Mouse (Mus musculus): ENCODE measurements around the gene Krtap6-5.
"Not testable (repeated sequence)": the region's sequence is repeated elsewhere in the genome, so short reads cannot be mapped to it uniquely, and the experiment has no call there.

Krtap6-5 gene

DNA sequence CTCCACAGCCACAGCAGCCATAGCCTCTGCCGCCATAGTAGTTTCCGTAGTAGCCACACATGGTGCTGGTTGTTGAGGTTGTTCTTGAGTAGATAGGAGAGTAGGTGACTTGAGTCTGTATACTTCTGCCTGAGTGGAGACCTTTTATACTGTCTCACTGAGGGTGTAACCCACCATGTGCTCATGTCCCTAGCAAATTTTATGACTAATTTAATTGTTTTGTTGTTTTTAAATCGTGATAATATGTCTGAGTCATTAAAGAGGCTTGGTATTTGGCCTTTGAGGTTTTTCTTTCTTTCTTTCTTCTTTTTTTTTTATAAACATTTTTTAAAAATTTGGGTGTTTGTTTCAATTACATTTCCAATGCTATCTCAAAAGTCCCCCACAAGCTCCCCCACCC, at the start of gene Krtap6-5:
Gene Krtap6-5 (minus strand): TSS at position 101 of the 400 bp plus-strand sequence.
- DNase-seq: no peak

DNA sequence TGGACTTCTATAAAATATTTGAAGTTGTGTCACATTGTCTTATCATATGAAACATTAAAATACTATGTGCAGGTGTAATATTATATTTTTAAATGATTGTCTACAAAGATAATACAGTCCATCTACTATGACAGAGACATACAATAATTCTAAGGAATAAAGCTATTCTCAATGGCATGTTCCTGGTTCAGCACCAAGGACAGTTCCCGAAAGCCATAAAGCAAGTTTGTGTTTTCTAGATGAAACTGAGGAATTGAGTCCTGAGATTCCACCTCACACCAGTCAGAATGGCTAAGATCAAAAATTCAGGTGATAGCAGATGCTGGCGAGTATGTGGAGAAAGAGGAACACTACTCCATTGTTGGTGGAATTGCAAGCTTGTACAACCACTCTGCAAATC, 23.4 kb upstream of the Krtap6-5 start:
- DNase-seq: not testable (repeated sequence)

DNA sequence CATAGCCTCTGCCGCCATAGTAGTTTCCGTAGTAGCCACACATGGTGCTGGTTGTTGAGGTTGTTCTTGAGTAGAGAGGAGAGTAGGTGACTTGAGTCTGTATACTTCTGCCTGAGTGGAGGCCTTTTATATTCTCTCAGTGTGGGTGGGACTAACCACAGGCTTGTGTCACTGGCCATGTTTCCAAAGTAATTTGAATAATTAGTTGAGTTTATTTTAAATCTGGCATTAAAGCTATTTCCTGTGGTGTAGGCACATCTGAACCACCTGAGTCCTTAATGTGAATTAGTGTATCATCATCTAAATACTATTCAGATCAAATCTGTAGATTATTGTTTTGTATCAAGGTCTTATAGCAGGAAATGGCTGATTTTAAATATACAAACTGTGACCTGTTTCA, 16.2 kb upstream of the Krtap6-5 start, which contains the start of gene 1110025L11Rik:
Gene 1110025L11Rik (minus strand): TSS at position 101 of the 400 bp plus-strand sequence.
- not testable (repeated sequence) for DNase-seq

DNA sequence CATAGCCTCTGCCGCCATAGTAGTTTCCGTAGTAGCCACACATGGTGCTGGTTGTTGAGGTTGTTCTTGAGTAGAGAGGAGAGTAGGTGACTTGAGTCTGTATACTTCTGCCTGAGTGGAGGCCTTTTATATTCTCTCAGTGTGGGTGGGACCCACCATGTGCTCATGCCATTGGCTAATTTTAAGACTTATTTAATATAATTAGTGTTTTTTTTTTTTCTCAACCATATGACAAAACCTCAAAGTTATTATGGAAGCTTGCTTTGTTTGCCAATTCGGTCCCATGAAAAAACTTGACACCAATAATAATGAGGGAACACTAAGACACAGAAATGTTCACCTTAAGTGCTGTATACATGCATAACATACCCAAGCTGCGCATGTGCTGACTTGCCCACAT, 6.3 kb downstream of the Krtap6-5 start, which contains the start of gene Gm10228:
Gene Gm10228 (minus strand): TSS at position 101 of the 400 bp plus-strand sequence.
- DNase-seq: not testable (repeated sequence)

DNA sequence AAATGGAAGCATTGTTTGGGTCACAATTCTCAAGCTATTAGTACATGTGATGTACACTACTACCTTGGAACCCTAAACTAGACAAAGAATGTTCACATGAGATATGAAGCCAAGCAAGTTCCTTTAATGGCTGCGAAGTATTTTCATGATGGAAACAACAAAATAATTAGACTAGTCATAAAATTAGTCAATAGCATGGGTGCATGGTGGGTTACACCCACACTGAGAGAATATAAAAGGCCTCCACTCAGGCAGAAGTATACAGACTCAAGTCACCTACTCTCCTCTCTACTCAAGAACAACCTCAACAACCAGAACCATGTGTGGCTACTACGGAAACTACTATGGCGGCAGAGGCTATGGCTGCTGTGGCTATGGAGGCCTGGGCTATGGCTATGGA, 16.3 kb downstream of the Krtap6-5 start, which contains the start of gene Krtap6-1:
Gene Krtap6-1 (plus strand): TSS at position 301 of the 400 bp plus-strand sequence.
- not testable (repeated sequence) for DNase-seq

DNA sequence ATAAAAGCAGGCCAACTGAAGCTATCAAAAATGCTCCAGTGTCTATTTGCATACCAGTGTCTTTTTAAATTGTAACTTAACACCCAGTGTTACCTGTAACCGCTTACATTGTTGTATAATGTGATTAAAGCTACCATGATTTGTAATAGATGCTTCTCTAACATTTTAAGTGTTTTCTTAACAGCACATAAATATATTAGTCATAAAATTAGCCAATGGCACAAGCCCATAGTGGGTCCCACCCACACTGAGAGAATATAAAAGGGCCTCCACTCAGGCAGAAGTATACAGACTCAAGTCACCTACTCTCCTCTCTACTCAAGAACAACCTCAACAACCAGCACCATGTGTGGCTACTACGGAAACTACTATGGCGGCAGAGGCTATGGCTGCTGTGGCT, 32.7 kb downstream of the Krtap6-5 start, which contains the start of gene Gm10229:
Gene Gm10229 (plus strand): TSS at position 301 of the 400 bp plus-strand sequence.
- not testable (repeated sequence) for DNase-seq

DNA sequence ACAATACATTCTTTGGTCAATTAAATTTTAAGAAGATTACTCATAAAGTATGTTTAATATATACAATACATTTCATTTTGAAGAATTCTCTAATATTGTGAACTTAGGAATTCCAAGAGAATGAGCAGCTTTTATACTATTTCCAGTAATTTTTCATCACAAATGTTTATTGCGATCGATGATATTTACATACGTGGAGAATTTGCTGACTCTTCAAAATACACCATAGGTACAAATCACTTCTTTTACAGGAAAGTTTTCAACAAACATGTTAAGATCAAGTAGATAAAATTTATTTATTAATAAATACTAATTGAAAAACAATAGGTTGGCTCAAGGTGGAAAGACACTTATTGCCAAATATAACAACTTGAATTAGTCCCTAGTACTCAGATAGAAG, 33.7 kb downstream of the Krtap6-5 start:
- DNase-seq: no peak

DNA sequence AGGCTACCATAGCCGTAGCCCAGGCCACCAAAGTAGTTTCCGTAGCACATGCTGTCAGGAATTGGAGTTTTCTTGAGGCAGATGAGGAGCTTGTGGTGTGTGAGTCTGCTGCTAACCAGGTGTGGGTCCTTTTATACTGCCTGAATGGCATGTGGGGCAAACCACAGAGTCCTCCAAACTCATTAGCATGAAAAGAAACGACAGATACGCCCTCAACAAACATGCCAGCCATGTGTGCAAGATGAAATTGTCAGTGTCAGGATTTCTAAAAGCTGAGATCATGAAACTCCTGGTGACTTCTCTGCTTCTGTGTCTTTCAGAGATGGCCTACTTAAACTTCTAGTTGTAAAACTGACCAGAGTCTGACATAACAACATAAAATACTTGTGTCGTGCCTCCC, 37.0 kb downstream of the Krtap6-5 start, which contains the start of gene Krtap22-2:
Gene Krtap22-2 (minus strand): TSS at position 101 of the 400 bp plus-strand sequence.
- DNase-seq: no peak
